Mouse (Mus musculus) ES-E14 (cell line): ENCODE measurements around the gene Dusp1.

Experiments used
- CHD2 ChIP-seq: IDR thresholded peaks from 2 replicates; pipeline ENCODE4 v1.6.1; 2014; ENCODE audit warnings: mild to moderate bottlenecking, low read depth, low read length, inconsistent platforms
- HCFC1 ChIP-seq: IDR thresholded peaks from 2 replicates; pipeline ENCODE4 v1.6.1; 2012; ENCODE audit warnings: low read length, inconsistent platforms, borderline replicate concordance; ENCODE audit not compliant: insufficient read depth
- MAFK ChIP-seq: IDR thresholded peaks from 2 replicates; pipeline ENCODE4 v1.6.1; 2014; ENCODE audit warnings: mild to moderate bottlenecking, low read depth, low read length, inconsistent platforms; ENCODE audit not compliant: insufficient read depth
- ZNF384 ChIP-seq: IDR thresholded peaks from 2 replicates; pipeline ENCODE4 v1.6.1; 2012; ENCODE audit warnings: low read depth, low read length, inconsistent platforms

DNA sequence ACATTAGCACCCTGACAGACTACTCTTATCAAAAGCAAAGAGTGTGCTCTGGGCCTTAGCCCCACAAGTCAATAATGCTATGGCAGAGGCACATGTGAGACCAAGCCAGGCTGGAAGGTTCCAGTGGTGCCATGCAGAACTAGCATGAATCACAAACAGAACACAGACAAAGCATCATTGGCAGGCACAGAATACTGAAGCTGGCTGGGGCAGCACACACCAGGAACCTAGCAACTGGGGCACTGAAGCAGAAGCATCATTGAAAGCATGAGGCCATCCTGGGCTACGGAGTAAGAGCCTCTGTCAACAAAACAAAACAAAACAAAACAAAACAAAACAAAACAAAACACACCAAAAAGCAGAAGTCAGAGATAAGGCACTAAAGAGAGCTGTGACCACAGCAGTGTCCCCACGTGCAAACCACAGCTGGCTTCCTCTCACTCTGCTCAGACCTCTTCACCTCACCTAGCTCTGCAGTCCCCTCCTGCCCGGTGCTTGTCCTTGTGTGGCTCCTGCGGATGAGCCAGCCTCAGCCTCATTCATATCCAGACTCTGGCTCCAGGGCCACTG is 29.4 kb downstream of the Dusp1 start:
- TF ChIP-seq MAFK = no peak
- no peak for TF ChIP-seq HCFC1
- no peak for TF ChIP-seq CHD2
- no peak for TF ChIP-seq ZNF384
